27 mouse cellular contexts compared by ENCODE assay signal in genomic region chr13:79054481-79054880, GRCm38 (mm10).
"Had no signal": no experiment of that assay in that cellular context is flagged by ENCODE, and none has a peak within 500 bp of the region (broad histone marks: within the 10 kb centered on the region; RNA-seq: fewer than 3 reads in every experiment).

No protein-coding gene starts in this region.

- H3K27me3 ChIP-seq: embryonic facial prominence, embryonic 12.5 days; embryonic facial prominence, embryonic 13.5 days; embryonic facial prominence, embryonic 15.5 days; forebrain, embryonic 12.5 days; forebrain, embryonic 13.5 days; forebrain, embryonic 15.5 days had no signal

- ATAC-seq: forebrain, embryonic 13.5 days; forebrain, embryonic 14.5 days; forebrain, embryonic 15.5 days; forebrain, embryonic 16.5 days; forebrain, postnatal 0 days had no signal

- DNase-seq: cerebellum, adult 8-10 months; cerebellum, adult 9-10 months; cerebellum, adult 9-11 months; cerebellum, postnatal 10 days; cerebellum, postnatal 14 days; cerebellum, postnatal 25 days; cerebellum, postnatal 36 days; embryo, embryonic 11 days; forebrain, postnatal 0 days; gastrocnemius, adult 2 months; gastrocnemius, postnatal 10 days; gastrocnemius, postnatal 14 days; gastrocnemius, postnatal 36 days; heart, adult 11 months; heart, adult 18-20 months; heart, adult 2 months had no signal

- H3K4me2 ChIP-seq: embryonic facial prominence, embryonic 12.5 days; embryonic facial prominence, embryonic 13.5 days; embryonic facial prominence, embryonic 15.5 days; forebrain, embryonic 12.5 days; forebrain, embryonic 13.5 days; forebrain, embryonic 15.5 days had no signal

- H3K4me1 ChIP-seq: embryonic facial prominence, embryonic 12.5 days; embryonic facial prominence, embryonic 13.5 days; embryonic facial prominence, embryonic 15.5 days; forebrain, embryonic 10.5 days; forebrain, embryonic 12.5 days; forebrain, embryonic 13.5 days; forebrain, embryonic 15.5 days had no signal

- H3K9ac ChIP-seq: embryonic facial prominence, embryonic 12.5 days; embryonic facial prominence, embryonic 13.5 days; embryonic facial prominence, embryonic 15.5 days; forebrain, embryonic 12.5 days; forebrain, embryonic 13.5 days; forebrain, embryonic 15.5 days; forebrain, postnatal 0 days had no signal

- H3K9me3 ChIP-seq: embryonic facial prominence, embryonic 10.5 days; embryonic facial prominence, embryonic 12.5 days; embryonic facial prominence, embryonic 13.5 days; embryonic facial prominence, embryonic 15.5 days; forebrain, embryonic 10.5 days; forebrain, embryonic 12.5 days; forebrain, embryonic 13.5 days; forebrain, embryonic 15.5 days had no signal

- H3K36me3 ChIP-seq: embryonic facial prominence, embryonic 10.5 days; embryonic facial prominence, embryonic 12.5 days; embryonic facial prominence, embryonic 13.5 days; embryonic facial prominence, embryonic 15.5 days; forebrain, embryonic 10.5 days; forebrain, embryonic 12.5 days; forebrain, embryonic 15.5 days had no signal

- H3K4me3 ChIP-seq: embryonic facial prominence, embryonic 10.5 days; embryonic facial prominence, embryonic 12.5 days; embryonic facial prominence, embryonic 13.5 days; embryonic facial prominence, embryonic 15.5 days; erythroblast, embryonic 14.5 days; forebrain, embryonic 10.5 days; forebrain, embryonic 12.5 days; forebrain, embryonic 13.5 days; forebrain, embryonic 15.5 days; gastrocnemius, adult 2 months; heart, adult 2 months had no signal

- H3K27ac ChIP-seq: embryonic facial prominence, embryonic 10.5 days; embryonic facial prominence, embryonic 12.5 days; embryonic facial prominence, embryonic 13.5 days; embryonic facial prominence, embryonic 15.5 days; forebrain, embryonic 10.5 days; forebrain, embryonic 12.5 days; forebrain, embryonic 13.5 days; forebrain, embryonic 15.5 days; gastrocnemius, adult 2 months; heart, adult 2 months had no signal
